Mouse (Mus musculus) retina, postnatal 7 days (tissue): Measurements from ENCODE around the gene Rbp3.

Experiments
- DNase-seq: peaks from one replicate; pipeline ENCODE4 v3.0.0-alpha.2; 2012; ENCODE audit warnings: low read depth, low spot score

The Rbp3 gene

GRCm38 (mm10) chr14:33974752-33975151 lies 20.9 kb downstream of the Rbp3 start:
- DNase-seq = no peak

- no peak for DNase-seq
Observed at GRCm38 (mm10) chr14:33977748-33978147, 23.9 kb downstream of the Rbp3 start.

- DNase-seq = no peak
Observed at GRCm38 (mm10) chr14:33978604-33979059, 24.8 kb downstream of the Rbp3 start, which contains the start of gene Zfp488. TSS of gene Zfp488 (minus strand) at chr14:33978764.

DNA sequence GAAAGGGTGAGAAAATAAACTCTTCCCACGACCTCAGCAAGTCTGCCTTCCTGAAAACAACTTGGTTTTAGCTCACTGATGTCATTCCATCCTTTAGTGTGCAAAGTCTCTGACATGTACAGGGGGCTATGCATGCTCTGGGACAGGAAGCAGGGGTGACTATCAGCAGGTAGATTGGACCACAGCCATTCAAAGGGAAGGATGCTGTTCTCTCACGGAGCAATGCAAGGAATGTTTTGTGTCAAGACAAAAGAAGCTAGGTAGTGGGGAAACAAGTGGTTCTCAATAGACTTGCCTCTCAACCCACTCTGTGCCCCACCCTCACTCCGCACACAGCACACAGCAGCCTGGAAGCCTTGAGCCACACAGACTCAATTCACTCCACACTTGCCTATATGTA lies 35.4 kb downstream of the Rbp3 start:
- no peak for DNase-seq

DNA sequence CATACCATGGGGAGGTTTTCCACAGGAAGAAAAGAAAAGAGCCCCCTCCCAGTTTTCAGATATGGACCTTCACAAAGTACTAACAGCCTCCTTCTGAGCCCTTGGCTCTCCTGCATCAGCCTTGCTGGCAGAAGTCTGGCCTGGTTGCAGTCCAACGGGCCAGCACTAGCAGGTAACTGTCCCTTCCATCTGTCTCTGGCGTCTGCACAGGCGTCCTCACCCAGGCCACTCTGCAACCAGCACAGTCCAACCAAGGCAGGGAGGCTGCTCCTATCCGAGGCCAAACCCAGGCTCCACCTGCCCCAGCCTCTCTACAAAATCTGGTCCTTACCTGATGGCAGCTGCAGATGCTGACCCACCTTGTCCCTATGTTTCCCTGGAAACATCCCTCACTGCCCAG lies 38.2 kb downstream of the Rbp3 start:
- DNase-seq = no peak

DNA sequence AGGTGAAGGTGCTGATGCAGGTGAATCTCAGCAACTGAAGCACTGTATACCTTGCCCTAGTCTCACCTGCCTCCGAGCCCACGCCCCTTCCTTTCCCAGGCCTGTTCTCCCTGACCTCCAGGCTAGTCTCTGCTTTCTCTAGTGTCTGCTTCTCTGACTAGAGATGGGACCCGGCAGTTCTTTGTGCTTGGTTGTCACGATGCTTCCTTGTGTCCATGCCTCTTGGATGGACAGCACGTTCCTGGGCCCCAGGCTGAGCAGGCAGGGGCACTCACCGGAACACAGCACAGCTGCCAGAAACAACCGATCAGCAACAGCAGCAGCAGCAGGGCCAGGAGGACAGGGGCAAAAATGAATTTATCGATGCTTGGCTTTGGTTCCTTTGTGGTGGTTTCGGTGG lies 39.2 kb downstream of the Rbp3 start:
- DNase-seq = no peak

DNA sequence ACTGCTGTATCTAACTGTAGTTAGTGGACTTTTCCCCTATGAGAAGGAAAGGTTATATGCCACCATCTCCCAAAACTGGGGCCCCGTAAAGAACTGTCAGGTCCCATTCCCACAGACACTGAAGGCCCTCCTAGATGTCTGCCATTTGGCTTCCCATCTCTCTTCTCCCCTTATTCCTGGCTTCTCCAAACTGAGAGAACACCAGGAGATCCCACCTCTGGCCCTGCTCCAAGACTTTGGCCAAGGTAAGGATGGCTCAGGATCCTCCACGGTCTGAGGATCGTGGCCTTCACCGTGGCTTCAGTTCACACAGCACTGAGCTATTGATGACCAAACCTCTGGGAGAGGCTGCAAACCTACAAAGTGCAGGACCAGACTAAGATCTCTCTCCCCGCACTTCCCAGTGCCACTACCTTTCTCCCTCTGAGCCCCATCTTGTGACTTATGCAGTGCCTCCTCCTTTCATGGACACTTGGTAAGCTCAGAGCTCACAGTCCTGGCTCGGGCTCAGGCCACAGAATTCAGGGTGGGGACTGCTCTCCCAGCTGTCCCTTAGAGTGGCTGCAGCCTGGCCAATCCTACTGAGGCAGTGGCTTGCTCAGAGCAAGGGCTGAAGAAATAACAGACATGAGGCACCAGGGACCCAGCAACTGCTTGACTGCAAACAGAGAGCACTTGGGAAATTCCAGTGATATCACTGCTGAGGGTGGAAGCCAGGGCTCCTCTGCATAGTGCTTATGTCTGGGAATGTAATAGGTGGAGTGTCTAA lies 39.9 kb downstream of the Rbp3 start:
- no peak for DNase-seq

- no peak for DNase-seq
Observed at GRCm38 (mm10) chr14:33997427-33997826, 43.6 kb downstream of the Rbp3 start.

DNA sequence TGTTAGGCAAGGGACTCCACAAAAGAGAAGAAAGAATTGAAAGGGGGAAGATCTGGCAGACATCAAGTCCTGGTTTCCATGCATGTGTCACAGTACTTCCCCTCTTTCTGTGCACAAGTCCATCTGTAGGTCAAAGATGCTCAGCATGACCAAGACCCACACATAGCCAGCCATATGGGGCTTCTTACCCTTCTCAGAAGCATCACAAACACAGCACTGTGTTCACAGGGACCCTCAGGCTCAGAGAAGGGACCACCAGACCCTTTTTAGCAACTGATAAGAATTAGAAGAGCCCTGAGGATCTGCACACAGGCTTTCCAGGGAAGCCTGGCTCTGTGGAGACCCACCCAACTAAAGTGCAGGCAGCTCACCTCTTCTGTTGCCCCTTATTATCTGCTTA lies 46.3 kb downstream of the Rbp3 start:
- DNase-seq = no peak

DNA sequence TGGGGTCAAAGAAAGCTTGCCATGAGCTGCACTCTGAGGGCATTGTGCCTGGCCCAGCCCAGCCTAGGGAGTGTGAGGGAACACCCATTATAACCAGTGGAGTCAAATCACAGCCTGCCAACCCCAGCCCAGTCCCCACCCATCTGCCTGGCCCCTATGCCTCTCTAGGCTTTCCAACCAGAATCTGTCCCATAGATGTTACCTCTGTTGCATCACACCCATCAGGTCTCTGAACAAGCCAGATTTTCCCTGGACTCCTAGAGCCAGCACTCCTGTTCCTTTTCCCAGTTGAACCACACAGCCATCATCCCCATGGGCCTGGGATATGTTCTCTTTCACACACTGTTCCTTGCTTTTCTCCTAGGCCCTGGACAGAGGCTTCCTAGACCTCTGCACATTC lies 47.6 kb downstream of the Rbp3 start:
- DNase-seq = no peak

- no peak for DNase-seq
Observed at GRCm38 (mm10) chr14:34002358-34002757, 48.6 kb downstream of the Rbp3 start.
